9 mouse cellular contexts compared by ENCODE assay signal in the genomic region with DNA sequence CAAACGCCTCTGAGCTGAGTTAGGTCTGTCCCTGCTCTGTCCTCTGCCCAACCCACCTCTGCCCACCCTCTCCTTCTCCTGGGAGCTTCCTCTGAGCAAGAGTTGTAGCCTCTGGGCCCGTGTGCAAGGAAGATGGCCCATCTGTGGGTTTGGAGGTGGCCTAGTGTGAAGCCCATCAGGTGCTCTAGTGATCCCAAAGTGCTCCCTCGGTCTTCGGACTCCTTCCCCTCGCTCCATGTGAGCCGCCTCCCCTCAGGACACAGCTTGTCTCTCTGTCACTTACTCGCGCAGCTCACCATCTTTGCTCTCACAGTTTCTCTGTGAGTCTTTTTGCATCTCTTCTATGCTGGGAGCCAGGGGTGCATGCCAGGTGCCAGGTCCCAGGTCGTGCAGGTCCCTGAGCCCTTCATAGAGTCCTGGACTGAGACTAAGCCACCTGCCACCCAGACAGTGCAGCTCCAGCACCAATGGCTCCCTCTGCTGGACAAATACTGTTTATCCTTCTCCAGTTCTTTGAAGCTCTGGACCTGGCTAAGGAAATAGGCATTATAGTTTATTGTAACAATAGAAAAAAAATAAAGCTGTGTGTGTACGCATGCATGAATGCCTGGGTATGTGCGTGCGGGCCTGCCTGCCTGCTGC. TPM values are rescaled to one million over a fixed set of nuclear protein-coding genes. Genes with fewer than 3 reads are reported as not detected.
DNase-seq lines count a peak whose midpoint lies in the region; ATAC-seq and TF ChIP-seq lines count a peak whose summit lies in the region.
"Had no signal": no experiment of that assay in that cellular context is flagged by ENCODE, and none has a peak within 500 bp of the region (broad histone marks: within the 10 kb centered on the region; RNA-seq: fewer than 3 reads in every experiment).

No protein-coding gene starts in this region.

- no peak overlapping the region for H3K4me2 ChIP-seq in CH12.LX (ENCODE audit: insufficient read depth, low read depth, poor library complexity, severe bottlenecking)
- H3K4me2 ChIP-seq in forebrain, postnatal 0 days (ENCODE audit: low read depth) = no peak overlapping the region
- H3K4me2 ChIP-seq: limb, embryonic 12.5 days had no signal

- H3K9ac ChIP-seq in CH12.LX (ENCODE audit: insufficient read depth, low read depth) = no peak overlapping the region
- H3K9ac ChIP-seq in forebrain, postnatal 0 days = no peak overlapping the region
- H3K9ac ChIP-seq: limb, embryonic 12.5 days had no signal

- DNase-seq in adrenal gland, adult (ENCODE audit: inconsistent age in 2 of 2, low spot score in 1 of 2) = peak; percentile 42 to 83
- DNase-seq in adrenal gland, adult 8-10 months = no peak
- peak; percentile 69 for DNase-seq in CH12.LX (ENCODE audit: extremely low read depth)
- DNase-seq in cerebellum, adult 11 months = peak; percentile 36
- DNase-seq in forebrain, postnatal 0 days = peak; percentile 69
- peak; percentile 71 for DNase-seq in kidney, adult 9 months
- peak; percentile 71 for DNase-seq in lung, postnatal 10 days
- peak; percentile 70 for DNase-seq in splenic B cell, adult 2 months (ENCODE audit: low read depth, low spot score)

- H3K79me2 ChIP-seq in CH12.LX (replicated peaks; ENCODE audit: control insufficient read depth, extremely low read depth, insufficient read depth, poor library complexity, severe bottlenecking) = no peaks in the 10 kb centered on the region

- peaks cover 0 to 33% of the 10 kb centered on the region in 2 experiments for H3K36me3 ChIP-seq in CH12.LX (replicated peaks in 1 of 2; ENCODE audit: control insufficient read depth in 1 of 2, insufficient read depth in 1 of 2, low read length in 1 of 2)
- H3K36me3 ChIP-seq in forebrain, postnatal 0 days (ENCODE audit: insufficient read depth) = no peaks in the 10 kb centered on the region; the same call in 1 of the 2 replicates
- H3K36me3 ChIP-seq in splenic B cell, adult 2 months (ENCODE audit: control insufficient read depth, insufficient read depth, low read length, poor library complexity, severe bottlenecking) = no peaks in the 10 kb centered on the region
- H3K36me3 ChIP-seq: limb, embryonic 12.5 days had no signal

- no peak overlapping the region for H3K27ac ChIP-seq in CH12.LX (ENCODE audit: insufficient read depth, low read depth)
- H3K27ac ChIP-seq in forebrain, postnatal 0 days (ENCODE audit: low read depth, low read length) = no peak overlapping the region
- H3K27ac ChIP-seq: limb, embryonic 12.5 days had no signal

- dilution Hi-C loops in CH12.LX (cut with MboI; ENCODE audit: extremely low pct_ligation_motif_present, extremely low pct_unique_long_range_greater_than_20kb, low sequenced_read_pairs) = no loop called here

- no peaks in the 10 kb centered on the region for H3K27me3 ChIP-seq in CH12.LX (replicated peaks)
- H3K27me3 ChIP-seq in forebrain, postnatal 0 days (ENCODE audit: insufficient read depth, low read length) = no peaks in the 10 kb centered on the region
- no peaks in the 10 kb centered on the region for H3K27me3 ChIP-seq in splenic B cell, adult 2 months (ENCODE audit: control insufficient read depth, insufficient read depth, low read length, poor library complexity, severe bottlenecking)
- H3K27me3 ChIP-seq: limb, embryonic 12.5 days had no signal

- ATAC-seq in forebrain, postnatal 0 days = peak; percentile 81

- H3K9me3 ChIP-seq in CH12.LX (replicated peaks; ENCODE audit: low read length) = no peaks in the 10 kb centered on the region
- no peaks in the 10 kb centered on the region for H3K9me3 ChIP-seq in forebrain, postnatal 0 days (ENCODE audit: low read length)
- H3K9me3 ChIP-seq: limb, embryonic 12.5 days had no signal

- in situ Hi-C loops in CH12.LX (cut with MboI; ENCODE audit: low pct_ligation_motif_present, low pct_unique_long_range_greater_than_20kb, low sequenced_read_pairs) = no loop called here

- peak; percentile 81 for TF ChIP-seq RAD21 in CH12.LX (IDR thresholded peaks at IDR 0.05; ENCODE audit: low read depth, low read length)

- peaks cover 0 to 11% of the 10 kb centered on the region in 2 experiments; a peak in 2 of 4 replicates for H3K4me1 ChIP-seq in CH12.LX (ENCODE audit: control insufficient read depth in 1 of 2, insufficient read depth in 2 of 2)
- H3K4me1 ChIP-seq in forebrain, postnatal 0 days (ENCODE audit: insufficient read depth) = no peaks in the 10 kb centered on the region

- TF ChIP-seq CTCF in CH12.LX (conservative IDR thresholded peaks at IDR 0.05 in 1 of 2, IDR thresholded peaks at IDR 0.05 in 1 of 2; ENCODE audit: low read depth in 2 of 2, low read length in 2 of 2) = peak in 1 of 2 experiments; percentile 82; a peak in 3 of 4 replicates
- peak; percentile 84 for TF ChIP-seq CTCF in forebrain, postnatal 0 days (IDR thresholded peaks at IDR 0.05; ENCODE audit: low read depth)

- no peak for TF ChIP-seq EP300 in CH12.LX (IDR thresholded peaks at IDR 0.05; ENCODE audit: low read length)

- WGBS in forebrain, postnatal 0 days = 59% methylated on average over 12 of the region's 12 CpGs

- TF ChIP-seq POLR2A in CH12.LX (IDR thresholded peaks at IDR 0.05; ENCODE audit: low read depth, low read length) = no peak

- H3K4me3 ChIP-seq in CH12.LX (replicated peaks in 1 of 3; ENCODE audit: low read depth in 2 of 3, low read length in 2 of 3, poor library complexity in 1 of 3) = no peak overlapping the region
- no peak overlapping the region for H3K4me3 ChIP-seq in forebrain, postnatal 0 days (ENCODE audit: low read depth, low read length)
- H3K4me3 ChIP-seq: limb, embryonic 12.5 days had no signal

TF ChIP-seq in CH12.LX, 34 proteins besides CTCF, POLR2A, EP300 and RAD21:
- TF ChIP-seq SMC3 (IDR thresholded peaks at IDR 0.05; ENCODE audit: low read depth, low read length) (peak; percentile 78), POLR2AphosphoS2 (IDR thresholded peaks at IDR 0.05; ENCODE audit: low read depth, low read length) (no peak)
TF ChIP-seq in CH12.LX: peak in this region for 1.

RNA-seq across cellular contexts. Expression of a gene that starts 28.1 kb away (rescaled TPM):
- total RNA-seq in adrenal gland, adult 8-10 months (2022) = 10 to 100 TPM; 26.7 to 38.0 (median 29.8) TPM
- total RNA-seq in CH12.LX (2012; rRNA removed) = 7.8 and 9.2 TPM in 2 replicates
- total RNA-seq in CH12.LX (2014; rRNA removed) = 13.8 and 14.6 TPM in 2 replicates
- polyA plus RNA-seq in CH12.LX (2012; ENCODE audit: insufficient read length, low read depth) = 15.4 and 16.5 TPM in 2 replicates
- 37.5 and 40.7 TPM in 2 replicates for total RNA-seq in forebrain, postnatal 0 days (2014; rRNA removed)
- 50.1 and 53.8 TPM in 2 replicates for polyA plus RNA-seq in forebrain, postnatal 0 days (2015; fragmentation: Nextera tagmentation; extraction: Ambion mirVana)

RNA-seq across cellular contexts. Expression of a gene that starts 39.1 kb away (rescaled TPM):
- not detected for total RNA-seq in adrenal gland, adult 8-10 months (2022)
- total RNA-seq in CH12.LX (2012; rRNA removed) = 0.04 TPM in 1 of 2 replicates, not detected in the other
- not detected in 2 replicates for total RNA-seq in CH12.LX (2014; rRNA removed)
- polyA plus RNA-seq in CH12.LX (2012; ENCODE audit: insufficient read length, low read depth) = not detected in 2 replicates
- 0.08 TPM in 1 of 2 replicates, not detected in the other for total RNA-seq in forebrain, postnatal 0 days (2014; rRNA removed)
- polyA plus RNA-seq in forebrain, postnatal 0 days (2015; fragmentation: Nextera tagmentation; extraction: Ambion mirVana) = not detected in 2 replicates
- polyA plus RNA-seq: limb, embryonic 12.5 days had no signal
